Mouse (Mus musculus) ovary, postnatal 36 days (tissue): ENCODE data around the gene Slc16a4.

ENCODE experiments used
- DNase-seq: peaks from one replicate; pipeline ENCODE4 v3.0.0; 2022; ENCODE audit warnings: low spot score, mixed read lengths

The Slc16a4 gene

GRCm38 (mm10) chr3:107360341-107360740, 69.3 kb downstream of the Slc16a4 start:
- DNase-seq, result no peak
